Mouse (Mus musculus): ENCODE measurements around the gene Zfp287. TPM values are rescaled to one million over a fixed set of nuclear protein-coding genes. Genes with fewer than 3 reads are reported as not detected.

Gene Zfp287
- total and polyA plus RNA-seq, 3 experiments: 0.22 TPM; not detected in 2

GRCm38 (mm10) chr11:62695126-62695525, 36.6 kb downstream of the Zfp287 start:
- H3K9me3 ChIP-seq (replicated peaks): no peaks in the 10 kb centered on the region
- no peak for TF ChIP-seq CTCF (IDR thresholded peaks at IDR 0.05; ENCODE audit: low read depth, low read length)
- no peak for TF ChIP-seq GATA2 (IDR thresholded peaks at IDR 0.05; ENCODE audit: borderline replicate concordance, low read depth, low read length)
- TF ChIP-seq POLR2AphosphoS5 (IDR thresholded peaks at IDR 0.05; ENCODE audit: insufficient replicate concordance, low read depth, low read length): no peak
- TF ChIP-seq TAL1 (conservative IDR thresholded peaks at IDR 0.05; ENCODE audit: low read depth, low read length): no peak
- TF ChIP-seq GATA1 (IDR thresholded peaks at IDR 0.05; ENCODE audit: borderline replicate concordance, low read length): no peak
- H3K4me3 ChIP-seq (ENCODE audit: low read depth, low read length): no peak overlapping the region
- H3K36me3 ChIP-seq (replicated peaks): no peaks in the 10 kb centered on the region
- no peaks in the 10 kb centered on the region for H3K4me1 ChIP-seq (ENCODE audit: insufficient read depth, low read depth, low read length)
- no peak for ATAC-seq (ENCODE audit: extremely low read depth, insufficient number of reproducible peaks, low FRiP score, poor library complexity, severe bottlenecking)
- H3K27me3 ChIP-seq (ENCODE audit: insufficient read depth, low read length): peaks cover 12% of the 10 kb centered on the region
- DNase-seq (ENCODE audit: low spot score): no peak

- no peaks in the 10 kb centered on the region for H3K9me3 ChIP-seq (replicated peaks)
- DNase-seq (ENCODE audit: low spot score) (peak; percentile 49), ATAC-seq (ENCODE audit: extremely low read depth, insufficient number of reproducible peaks, low FRiP score, poor library complexity, severe bottlenecking) (peak; percentile 45; the same call in 1 of the 2 replicates)
- no peak for TF ChIP-seq GATA2 (IDR thresholded peaks at IDR 0.05; ENCODE audit: borderline replicate concordance, low read depth, low read length)
- no peak for TF ChIP-seq TAL1 (conservative IDR thresholded peaks at IDR 0.05; ENCODE audit: low read depth, low read length)
- TF ChIP-seq POLR2AphosphoS5 (IDR thresholded peaks at IDR 0.05; ENCODE audit: insufficient replicate concordance, low read depth, low read length): no peak
- TF ChIP-seq CTCF (IDR thresholded peaks at IDR 0.05; ENCODE audit: low read depth, low read length): peak; percentile 81
- TF ChIP-seq GATA1 (IDR thresholded peaks at IDR 0.05; ENCODE audit: borderline replicate concordance, low read length): no peak
- H3K27me3 ChIP-seq (ENCODE audit: insufficient read depth, low read length): peaks cover 4% of the 10 kb centered on the region
- no peaks in the 10 kb centered on the region for H3K4me1 ChIP-seq (ENCODE audit: insufficient read depth, low read depth, low read length)
- H3K36me3 ChIP-seq (replicated peaks): no peaks in the 10 kb centered on the region
- H3K4me3 ChIP-seq (ENCODE audit: low read depth, low read length): no peak overlapping the region
These were observed 38.2 kb downstream of the Zfp287 start for GRCm38 (mm10) chr11:62693299-62694184.

- Histone ChIP-seq H3K36me3 (replicated peaks) (no peaks in the 10 kb centered on the region), H3K27me3 (ENCODE audit: insufficient read depth, low read length) (no peaks in the 10 kb centered on the region; the same call in 1 of the 2 replicates), H3K9me3 (replicated peaks) (no peaks in the 10 kb centered on the region), H3K4me1 (ENCODE audit: insufficient read depth, low read depth, low read length) (no peaks in the 10 kb centered on the region), H3K4me3 (ENCODE audit: low read depth, low read length) (no peak overlapping the region)
- DNase-seq (ENCODE audit: low spot score): no peak
- TF ChIP-seq GATA1 (IDR thresholded peaks at IDR 0.05; ENCODE audit: borderline replicate concordance, low read length) (no peak), CTCF (IDR thresholded peaks at IDR 0.05; ENCODE audit: low read depth, low read length) (no peak), TAL1 (conservative IDR thresholded peaks at IDR 0.05; ENCODE audit: low read depth, low read length) (no peak), GATA2 (IDR thresholded peaks at IDR 0.05; ENCODE audit: borderline replicate concordance, low read depth, low read length) (no peak), POLR2AphosphoS5 (IDR thresholded peaks at IDR 0.05; ENCODE audit: insufficient replicate concordance, low read depth, low read length) (no peak)
- no peak for ATAC-seq (ENCODE audit: extremely low read depth, insufficient number of reproducible peaks, low FRiP score, poor library complexity, severe bottlenecking)
These were observed 40.1 kb downstream of the Zfp287 start for GRCm38 (mm10) chr11:62691592-62691991.

- DNase-seq (ENCODE audit: low spot score) (no peak), ATAC-seq (ENCODE audit: extremely low read depth, insufficient number of reproducible peaks, low FRiP score, poor library complexity, severe bottlenecking) (no peak)
- TF ChIP-seq GATA2 (IDR thresholded peaks at IDR 0.05; ENCODE audit: borderline replicate concordance, low read depth, low read length) (no peak), POLR2AphosphoS5 (IDR thresholded peaks at IDR 0.05; ENCODE audit: insufficient replicate concordance, low read depth, low read length) (no peak), GATA1 (IDR thresholded peaks at IDR 0.05; ENCODE audit: borderline replicate concordance, low read length) (no peak), TAL1 (conservative IDR thresholded peaks at IDR 0.05; ENCODE audit: low read depth, low read length) (no peak), CTCF (IDR thresholded peaks at IDR 0.05; ENCODE audit: low read depth, low read length) (no peak)
- peaks cover 17% of the 10 kb centered on the region; the same call in 1 of the 2 replicates for H3K27me3 ChIP-seq (ENCODE audit: insufficient read depth, low read length)
- no peaks in the 10 kb centered on the region for H3K9me3 ChIP-seq (replicated peaks)
- H3K4me1 ChIP-seq (ENCODE audit: insufficient read depth, low read depth, low read length): no peaks in the 10 kb centered on the region
- no peak overlapping the region for H3K4me3 ChIP-seq (ENCODE audit: low read depth, low read length)
- no peaks in the 10 kb centered on the region for H3K36me3 ChIP-seq (replicated peaks)
These were observed 51.8 kb downstream of the Zfp287 start for GRCm38 (mm10) chr11:62679954-62680353.

GRCm38 (mm10) chr11:62678778-62679354, 52.8 kb downstream of the Zfp287 start:
- H3K4me1 ChIP-seq (ENCODE audit: insufficient read depth, low read depth, low read length): no peaks in the 10 kb centered on the region
- H3K9me3 ChIP-seq (replicated peaks): no peaks in the 10 kb centered on the region
- H3K4me3 ChIP-seq (ENCODE audit: low read depth, low read length): no peak overlapping the region
- ATAC-seq (ENCODE audit: extremely low read depth, insufficient number of reproducible peaks, low FRiP score, poor library complexity, severe bottlenecking): no peak
- H3K27me3 ChIP-seq (ENCODE audit: insufficient read depth, low read length): peaks cover 19% of the 10 kb centered on the region; the same call in 1 of the 2 replicates
- TF ChIP-seq POLR2AphosphoS5 (IDR thresholded peaks at IDR 0.05; ENCODE audit: insufficient replicate concordance, low read depth, low read length): no peak
- no peak for TF ChIP-seq GATA2 (IDR thresholded peaks at IDR 0.05; ENCODE audit: borderline replicate concordance, low read depth, low read length)
- no peak for TF ChIP-seq TAL1 (conservative IDR thresholded peaks at IDR 0.05; ENCODE audit: low read depth, low read length)
- TF ChIP-seq GATA1 (IDR thresholded peaks at IDR 0.05; ENCODE audit: borderline replicate concordance, low read length): no peak
- no peak for TF ChIP-seq CTCF (IDR thresholded peaks at IDR 0.05; ENCODE audit: low read depth, low read length)
- no peak for DNase-seq (ENCODE audit: low spot score)
- no peaks in the 10 kb centered on the region for H3K36me3 ChIP-seq (replicated peaks)

GRCm38 (mm10) chr11:62676290-62676596, 55.5 kb downstream of the Zfp287 start:
- Histone ChIP-seq H3K9me3 (replicated peaks) (no peaks in the 10 kb centered on the region), H3K27me3 (ENCODE audit: insufficient read depth, low read length) (peaks cover 22% of the 10 kb centered on the region), H3K4me3 (ENCODE audit: low read depth, low read length) (no peak overlapping the region), H3K4me1 (ENCODE audit: insufficient read depth, low read depth, low read length) (no peaks in the 10 kb centered on the region), H3K36me3 (replicated peaks) (no peaks in the 10 kb centered on the region)
- ATAC-seq (ENCODE audit: extremely low read depth, insufficient number of reproducible peaks, low FRiP score, poor library complexity, severe bottlenecking) (no peak), DNase-seq (ENCODE audit: low spot score) (no peak)
- no peak for TF ChIP-seq GATA2 (IDR thresholded peaks at IDR 0.05; ENCODE audit: borderline replicate concordance, low read depth, low read length)
